Mouse (Mus musculus): Measurements from ENCODE around the gene Gm20604. TPM values are rescaled to one million over a fixed set of nuclear protein-coding genes. Genes with fewer than 3 reads are reported as not detected.
A peak's percentile ranks its signal among the peaks of the same experiment; 100 is the strongest.

Gm20604 gene
- polyA plus RNA-seq, 2 experiments: 20.4 to 23.1 TPM

DNA sequence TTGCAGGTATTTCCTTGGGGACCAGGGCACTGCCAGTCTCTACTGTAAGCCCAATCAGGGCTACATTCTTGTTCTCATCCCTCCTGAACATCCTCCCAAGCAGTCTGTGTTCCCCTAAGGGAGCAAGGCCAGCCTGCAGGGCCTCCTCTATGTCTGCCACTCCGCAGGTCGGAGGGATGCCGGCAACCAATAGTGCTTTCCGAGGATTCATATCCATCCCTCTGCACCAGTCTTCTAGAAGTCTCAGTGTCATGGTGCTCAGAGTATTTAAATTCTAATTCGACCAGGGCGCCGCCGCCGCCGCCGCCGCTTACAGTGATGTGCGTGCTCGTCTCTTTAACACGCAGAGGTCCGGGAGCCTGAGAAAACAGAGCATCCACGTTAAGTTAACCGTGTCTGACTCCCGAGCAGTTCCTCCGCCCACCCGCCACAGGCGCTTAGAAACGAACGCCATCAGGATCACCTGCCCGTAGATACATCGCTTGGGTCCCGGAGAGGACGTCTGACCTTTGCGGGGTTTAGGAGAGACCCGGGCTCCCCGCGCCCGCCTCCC is 15.4 kb downstream of the Gm20604 start:
- H3K4me1 ChIP-seq (ENCODE audit: control insufficient read depth, insufficient read depth, low read length): peaks cover 15% of the 10 kb centered on the region; the same call in 1 of the 2 replicates
- no peaks in the 10 kb centered on the region for H3K9me3 ChIP-seq (ENCODE audit: control insufficient read depth, low read length)
- peaks cover 14% of the 10 kb centered on the region; the same call in 1 of the 2 replicates for H3K36me3 ChIP-seq (ENCODE audit: control insufficient read depth, insufficient read depth, low read length)
- DNase-seq (ENCODE audit: low spot score): no peak
- H3K4me2 ChIP-seq (replicated peaks; ENCODE audit: low read depth, low read length, severe bottlenecking): peak overlapping the region; percentile 88
- 3% methylated on average over 33 of the region's 33 CpGs for WGBS
- H3K27me3 ChIP-seq (ENCODE audit: control insufficient read depth, insufficient read depth, low read length): no peaks in the 10 kb centered on the region
- peak overlapping the region; percentile 78 for H3K4me3 ChIP-seq (replicated peaks; ENCODE audit: low read length)
- peak overlapping the region; percentile 82 for H3K9ac ChIP-seq (ENCODE audit: low read depth, low read length, severe bottlenecking)
- H3K27ac ChIP-seq (replicated peaks; ENCODE audit: low read depth, low read length): peak overlapping the region; percentile 85
- peak; percentile 66 for ATAC-seq (ENCODE audit: low FRiP score, low read depth)
- no peak for TF ChIP-seq POLR2A (IDR thresholded peaks at IDR 0.05; ENCODE audit: borderline replicate concordance, extremely low read depth, insufficient read depth, insufficient read length)

DNA sequence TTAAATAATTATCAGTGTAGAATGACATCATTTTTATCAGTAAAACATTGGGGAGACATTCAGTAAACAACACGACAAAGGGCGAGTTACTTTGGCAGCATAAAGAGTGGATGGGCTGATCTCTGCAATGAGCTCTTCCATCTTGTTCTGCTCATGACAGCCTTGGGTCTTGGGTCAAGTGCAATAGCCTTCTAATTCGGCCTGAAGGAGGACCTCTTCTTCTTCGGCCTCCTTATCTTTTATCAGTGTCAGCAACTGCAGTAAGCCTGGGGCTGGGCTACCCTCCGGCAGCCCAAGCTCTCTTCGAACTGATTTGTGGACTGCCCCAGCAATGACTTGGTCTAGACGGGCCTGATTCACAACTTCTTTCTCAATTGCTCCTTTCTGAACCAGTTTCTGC is 16.4 kb downstream of the Gm20604 start:
- Histone ChIP-seq H3K9ac (ENCODE audit: low read depth, low read length, severe bottlenecking) (no peak overlapping the region), H3K36me3 (ENCODE audit: control insufficient read depth, insufficient read depth, low read length) (peaks cover 8% of the 10 kb centered on the region; the same call in 1 of the 2 replicates), H3K4me3 (replicated peaks; ENCODE audit: low read length) (no peak overlapping the region), H3K27ac (replicated peaks; ENCODE audit: low read depth, low read length) (no peak overlapping the region), H3K4me1 (ENCODE audit: control insufficient read depth, insufficient read depth, low read length) (peaks cover 15% of the 10 kb centered on the region; the same call in 1 of the 2 replicates), H3K9me3 (ENCODE audit: control insufficient read depth, low read length) (no peaks in the 10 kb centered on the region), H3K27me3 (ENCODE audit: control insufficient read depth, insufficient read depth, low read length) (no peaks in the 10 kb centered on the region), H3K4me2 (replicated peaks; ENCODE audit: low read depth, low read length, severe bottlenecking) (no peak overlapping the region)
- DNase-seq (ENCODE audit: low spot score) (no peak), ATAC-seq (ENCODE audit: low FRiP score, low read depth) (no peak)
- 86% methylated on average over 7 of the region's 7 CpGs for WGBS
- TF ChIP-seq POLR2A (IDR thresholded peaks at IDR 0.05; ENCODE audit: borderline replicate concordance, extremely low read depth, insufficient read depth, insufficient read length): no peak

DNA sequence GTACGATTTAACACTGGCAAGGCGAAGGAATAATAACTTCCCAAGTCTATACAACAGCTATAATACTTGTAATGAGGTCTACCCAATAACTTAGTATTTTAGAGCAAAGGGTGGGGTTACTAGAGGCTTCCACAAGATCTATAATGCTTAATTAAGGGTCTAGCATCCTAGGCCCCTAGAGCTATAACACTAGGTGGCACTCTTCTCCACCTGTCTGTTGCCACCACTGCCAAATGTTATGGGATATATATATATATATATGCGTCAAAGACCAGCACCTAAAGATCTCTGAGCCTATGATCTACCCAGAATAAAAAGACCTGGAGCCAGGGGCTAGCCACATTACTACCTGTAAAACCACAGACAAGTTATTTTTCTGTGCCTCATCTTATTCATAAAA is 18.2 kb downstream of the Gm20604 start:
- Histone ChIP-seq H3K9ac (ENCODE audit: low read depth, low read length, severe bottlenecking) (no peak overlapping the region), H3K27ac (replicated peaks; ENCODE audit: low read depth, low read length) (no peak overlapping the region), H3K27me3 (ENCODE audit: control insufficient read depth, insufficient read depth, low read length) (no peaks in the 10 kb centered on the region), H3K4me1 (ENCODE audit: control insufficient read depth, insufficient read depth, low read length) (peaks cover 15% of the 10 kb centered on the region; the same call in 1 of the 2 replicates), H3K4me2 (replicated peaks; ENCODE audit: low read depth, low read length, severe bottlenecking) (no peak overlapping the region), H3K36me3 (ENCODE audit: control insufficient read depth, insufficient read depth, low read length) (0 out of 2 replicates have a peak, but pooled peaks cover 4% of the 10 kb centered on the region), H3K9me3 (ENCODE audit: control insufficient read depth, low read length) (no peaks in the 10 kb centered on the region), H3K4me3 (replicated peaks; ENCODE audit: low read length) (no peak overlapping the region)
- DNase-seq (ENCODE audit: low spot score) (peak; percentile 28), ATAC-seq (ENCODE audit: low FRiP score, low read depth) (no peak)
- WGBS: 42% methylated on average over 3 of the region's 3 CpGs
- TF ChIP-seq POLR2A (IDR thresholded peaks at IDR 0.05; ENCODE audit: borderline replicate concordance, extremely low read depth, insufficient read depth, insufficient read length): no peak

DNA sequence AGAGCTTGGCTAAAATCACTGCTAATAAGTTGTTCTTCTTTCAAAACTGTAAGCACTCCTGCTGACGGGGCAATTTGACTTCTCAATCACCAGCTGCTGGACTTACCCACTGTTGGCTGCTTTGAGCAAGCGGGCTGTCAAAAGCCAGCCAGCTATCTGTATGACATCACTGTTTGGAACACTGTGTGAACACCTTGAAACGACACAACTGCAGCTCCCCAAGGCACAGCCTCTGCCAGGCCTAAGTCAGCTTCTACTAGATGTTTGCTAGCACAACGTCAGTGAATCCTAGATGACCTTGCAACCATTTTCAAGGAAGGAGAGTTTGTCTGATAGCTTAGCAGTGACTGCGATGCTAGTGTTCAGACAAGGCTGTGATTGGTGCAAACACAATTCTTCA is 19.4 kb downstream of the Gm20604 start:
- Histone ChIP-seq H3K9me3 (ENCODE audit: control insufficient read depth, low read length) (no peaks in the 10 kb centered on the region), H3K4me3 (replicated peaks; ENCODE audit: low read length) (no peak overlapping the region), H3K9ac (ENCODE audit: low read depth, low read length, severe bottlenecking) (no peak overlapping the region), H3K27me3 (ENCODE audit: control insufficient read depth, insufficient read depth, low read length) (no peaks in the 10 kb centered on the region), H3K4me2 (replicated peaks; ENCODE audit: low read depth, low read length, severe bottlenecking) (no peak overlapping the region), H3K27ac (replicated peaks; ENCODE audit: low read depth, low read length) (no peak overlapping the region), H3K4me1 (ENCODE audit: control insufficient read depth, insufficient read depth, low read length) (peaks cover 6% of the 10 kb centered on the region; the same call in 1 of the 2 replicates), H3K36me3 (ENCODE audit: control insufficient read depth, insufficient read depth, low read length) (0 out of 2 replicates have a peak, but pooled peaks cover 4% of the 10 kb centered on the region)
- ATAC-seq (ENCODE audit: low FRiP score, low read depth) (no peak), DNase-seq (ENCODE audit: low spot score) (no peak)
- 76% methylated on average over 5 of the region's 5 CpGs for WGBS
- TF ChIP-seq POLR2A (IDR thresholded peaks at IDR 0.05; ENCODE audit: borderline replicate concordance, extremely low read depth, insufficient read depth, insufficient read length): no peak

DNA sequence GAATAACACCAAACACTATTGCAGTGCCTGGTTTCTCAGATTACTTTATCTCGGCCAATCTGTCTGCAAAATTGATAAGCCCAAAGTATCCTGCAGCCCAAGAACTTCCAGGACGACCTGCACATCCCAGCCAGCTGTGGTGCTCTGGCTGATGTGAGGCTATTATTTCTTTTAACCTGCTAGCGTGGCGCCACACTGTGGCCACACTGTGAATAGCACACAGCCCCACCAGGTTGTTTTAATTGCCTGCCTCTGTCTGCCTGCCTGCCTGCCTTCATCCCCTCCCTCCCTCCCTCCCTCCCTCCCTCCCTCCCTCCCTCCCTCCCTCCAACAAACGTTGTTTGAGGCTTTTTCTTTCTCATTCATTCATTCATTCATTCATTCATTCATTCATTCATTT is 25.1 kb downstream of the Gm20604 start:
- peak; percentile 69 for DNase-seq (ENCODE audit: low spot score)
- H3K27ac ChIP-seq (replicated peaks; ENCODE audit: low read depth, low read length): no peak overlapping the region
- H3K4me3 ChIP-seq (replicated peaks; ENCODE audit: low read length): no peak overlapping the region
- H3K9me3 ChIP-seq (ENCODE audit: control insufficient read depth, low read length): no peaks in the 10 kb centered on the region
- ATAC-seq (ENCODE audit: low FRiP score, low read depth): no peak
- no peak for TF ChIP-seq POLR2A (IDR thresholded peaks at IDR 0.05; ENCODE audit: borderline replicate concordance, extremely low read depth, insufficient read depth, insufficient read length)
- H3K9ac ChIP-seq (ENCODE audit: low read depth, low read length, severe bottlenecking): no peak overlapping the region
- no peaks in the 10 kb centered on the region for H3K27me3 ChIP-seq (ENCODE audit: control insufficient read depth, insufficient read depth, low read length)
- H3K4me1 ChIP-seq (ENCODE audit: control insufficient read depth, insufficient read depth, low read length): peaks cover 16% of the 10 kb centered on the region
- H3K36me3 ChIP-seq (ENCODE audit: control insufficient read depth, insufficient read depth, low read length): no peaks in the 10 kb centered on the region
- no peak overlapping the region for H3K4me2 ChIP-seq (replicated peaks; ENCODE audit: low read depth, low read length, severe bottlenecking)
- 15% methylated on average over 4 of the region's 5 CpGs for WGBS
